Mouse (Mus musculus) telencephalon, adult 2 months (tissue): ENCODE results near the gene Srgap2.

Experiments
- DNase-seq: peaks from one replicate; pipeline ENCODE4 v3.0.0-alpha.2; 2011; ENCODE audit warnings: low read depth, low spot score

Srgap2 gene

GRCm38 (mm10) chr1:131246433-131247395, 280.4 kb downstream of the Srgap2 start:
- DNase-seq: no peak

GRCm38 (mm10) chr1:131245926-131246325, 281.2 kb downstream of the Srgap2 start:
- DNase-seq: no peak

GRCm38 (mm10) chr1:131245089-131245856, 281.9 kb downstream of the Srgap2 start, which contains the start of gene Rassf5:
Rassf5 (minus strand) TSS chr1:131245258.
- no peak for DNase-seq

- DNase-seq: no peak
Measured at GRCm38 (mm10) chr1:131244536-131245088, 282.5 kb downstream of the Srgap2 start.

GRCm38 (mm10) chr1:131242956-131243355, 284.2 kb downstream of the Srgap2 start:
- DNase-seq: no peak

GRCm38 (mm10) chr1:131239576-131240193, 287.5 kb downstream of the Srgap2 start:
- no peak for DNase-seq

- no peak for DNase-seq
Measured at GRCm38 (mm10) chr1:131238931-131239381, 288.2 kb downstream of the Srgap2 start.

- no peak for DNase-seq
Measured at GRCm38 (mm10) chr1:131236077-131236476, 291.1 kb downstream of the Srgap2 start.
